Mouse (Mus musculus) embryonic facial prominence, embryonic 14.5 days (tissue): Measurements from ENCODE around the gene Gosr2. TPM values are rescaled to one million over a fixed set of nuclear protein-coding genes. Genes with fewer than 3 reads are reported as not detected.

ENCODE experiments used
- ATAC-seq: fragments of 200-750 bp; cut with Nextera tagmentation; 2 replicates; pipeline ENCODE4 v1.8.0; 2017; ENCODE audit warnings: low read depth, moderate number of reproducible peaks, moderate TSS enrichment
- DNase-seq: peaks from one replicate; pipeline ENCODE4 v3.0.0-alpha.2; 2015; ENCODE audit warnings: low spot score
- H3K27ac ChIP-seq: fragments of 300-500 bp; sonication (generic); replicated peaks from 2 replicates; pipeline ENCODE4 v1.5.1; 2014; ENCODE audit warnings: low read depth, mild to moderate bottlenecking, low read length, moderate library complexity
- H3K27me3 ChIP-seq: fragments of 300-500 bp; sonication (generic); replicated peaks from 2 replicates; pipeline ENCODE4 v1.6.1; 2014; ENCODE audit warnings: low read length; ENCODE audit not compliant: control insufficient read depth, insufficient read depth
- H3K36me3 ChIP-seq: fragments of 300-500 bp; sonication (generic); 2 replicates; pipeline ENCODE4 v1.6.1; 2014; ENCODE audit warnings: low read length, mixed read lengths; ENCODE audit not compliant: control insufficient read depth, insufficient read depth
- H3K4me1 ChIP-seq: fragments of 300-500 bp; sonication (generic); 2 replicates; pipeline ENCODE4 v1.6.1; 2014; ENCODE audit warnings: antibody characterized with exemption, low read length; ENCODE audit not compliant: control insufficient read depth, insufficient read depth
- H3K4me2 ChIP-seq: fragments of 300-500 bp; sonication (generic); 2 replicates; pipeline ENCODE4 v1.6.1; 2014; ENCODE audit warnings: low read depth, mild to moderate bottlenecking, low read length, moderate library complexity, mixed read lengths
- H3K4me3 ChIP-seq: fragments of 300-500 bp; sonication (generic); 2 replicates; pipeline ENCODE4 v1.5.1; 2014; ENCODE audit warnings: low read depth, mild to moderate bottlenecking, low read length
- H3K9ac ChIP-seq: fragments of 300-500 bp; sonication (generic); 2 replicates; pipeline ENCODE4 v1.6.1; 2014; ENCODE audit warnings: low read depth, mild to moderate bottlenecking, low read length, moderate library complexity, mixed read lengths
- H3K9me3 ChIP-seq: fragments of 300-500 bp; sonication (generic); 2 replicates; pipeline ENCODE4 v1.6.1; 2016; ENCODE audit warnings: low read length; ENCODE audit not compliant: control insufficient read depth
- WGBS: fragments of 180-500 bp; shearing (Covaris S2); extraction: QIAGEN DNeasy Blood & Tissue Kit; methylation state at CpG from one replicate; pipeline ENCODE4 v1.1.7; 2014; 5-methylcytosine and 5-hydroxymethylcytosine counted together
- polyA plus RNA-seq: library from polyadenylated mRNA; unstranded; fragments of >200 nt; fragmentation: Nextera tagmentation; extraction: Ambion mirVana; gene quantifications from 2 replicates; pipeline ENCODE4 v1.2.1, GENCODE M21; 2014

The Gosr2 gene
- polyA plus RNA-seq, 1 experiment from 2014 or later = 93.7 TPM

DNA sequence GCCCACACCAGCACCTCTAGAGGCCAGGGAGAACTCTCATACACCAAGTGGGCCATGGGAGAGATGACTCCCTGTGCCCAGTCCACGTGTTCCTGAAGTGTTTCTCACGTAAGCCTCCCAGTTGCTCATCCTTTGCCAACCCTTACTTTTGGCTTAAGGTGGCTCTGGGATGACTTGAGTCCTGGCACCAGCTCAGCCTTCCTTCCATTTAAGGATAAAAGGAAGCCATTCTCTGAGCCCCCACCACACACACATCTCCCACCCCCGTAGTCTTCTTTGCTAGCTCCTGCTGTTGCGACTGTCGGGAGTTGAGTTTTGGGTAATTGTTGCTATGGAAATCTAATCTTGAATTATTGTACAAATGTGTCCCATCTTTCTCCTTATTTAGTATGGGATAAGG lies 35.2 kb downstream of the Gosr2 start:
- ATAC-seq (no peak), DNase-seq (no peak)
- H3K4me3 ChIP-seq = no peak overlapping the region
- H3K4me1 ChIP-seq = peaks cover 10% of the 10 kb centered on the region; the same call in 1 of the 2 replicates
- no peaks in the 10 kb centered on the region for H3K9me3 ChIP-seq
- H3K27ac ChIP-seq = no peak overlapping the region
- H3K36me3 ChIP-seq = no peaks in the 10 kb centered on the region
- WGBS = 75% methylated on average over 5 of the region's 5 CpGs
- H3K4me2 ChIP-seq = no peak overlapping the region
- H3K27me3 ChIP-seq = no peaks in the 10 kb centered on the region
- H3K9ac ChIP-seq = no peak overlapping the region

DNA sequence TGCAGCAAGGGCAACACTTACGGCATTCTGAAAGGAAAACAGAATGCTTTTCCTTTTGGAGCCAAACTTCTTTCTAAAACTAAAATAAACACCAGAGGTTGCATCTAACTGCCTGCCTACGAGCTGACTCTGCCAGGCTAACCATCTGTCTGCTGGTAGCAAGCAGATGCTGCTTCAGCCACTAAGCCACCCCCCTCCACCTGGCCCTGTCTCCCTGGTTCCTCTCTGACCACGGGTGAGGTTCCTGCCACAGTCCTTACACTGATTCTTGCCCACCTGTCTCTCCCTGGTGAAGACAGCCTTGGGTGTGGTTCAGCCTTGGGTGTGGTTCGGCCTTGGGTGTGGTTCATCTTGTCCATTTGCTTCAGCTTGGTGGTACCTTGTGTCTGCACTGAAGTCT lies 35.8 kb downstream of the Gosr2 start:
- Histone ChIP-seq H3K4me2 (no peak overlapping the region), H3K27ac (no peak overlapping the region), H3K4me1 (peaks cover 9% of the 10 kb centered on the region; the same call in 1 of the 2 replicates), H3K9me3 (no peaks in the 10 kb centered on the region), H3K27me3 (no peaks in the 10 kb centered on the region), H3K4me3 (no peak overlapping the region), H3K9ac (no peak overlapping the region), H3K36me3 (no peaks in the 10 kb centered on the region)
- 35% methylated on average over 4 of the region's 4 CpGs for WGBS
- DNase-seq (no peak), ATAC-seq (no peak)

DNA sequence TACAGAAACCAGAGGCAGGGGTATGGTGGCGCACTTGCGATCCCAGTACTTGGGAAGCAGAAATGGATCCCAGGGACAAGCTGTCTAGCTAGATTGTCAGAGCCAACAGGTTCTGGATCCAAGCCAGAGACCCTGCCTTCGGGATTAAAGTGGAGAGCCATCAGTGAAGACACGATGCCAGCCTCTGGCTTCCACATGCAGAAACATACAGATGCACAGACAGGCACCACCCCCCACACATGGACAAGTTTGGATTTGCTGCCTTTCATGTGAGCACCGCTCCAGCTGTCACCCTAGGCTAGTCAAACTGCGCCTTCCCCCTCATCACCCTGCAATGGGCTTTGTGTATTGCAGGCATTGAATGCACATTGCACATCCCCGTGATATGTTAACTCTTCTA lies 39.5 kb downstream of the Gosr2 start:
- DNase-seq (no peak), ATAC-seq (no peak)
- no peak overlapping the region for H3K9ac ChIP-seq
- no peak overlapping the region for H3K27ac ChIP-seq
- no peaks in the 10 kb centered on the region for H3K36me3 ChIP-seq
- H3K4me2 ChIP-seq = no peak overlapping the region
- H3K27me3 ChIP-seq = peaks cover 32% of the 10 kb centered on the region
- H3K4me1 ChIP-seq = no peaks in the 10 kb centered on the region
- 72% methylated on average over 7 of the region's 7 CpGs for WGBS
- no peak overlapping the region for H3K4me3 ChIP-seq
- no peaks in the 10 kb centered on the region for H3K9me3 ChIP-seq

DNA sequence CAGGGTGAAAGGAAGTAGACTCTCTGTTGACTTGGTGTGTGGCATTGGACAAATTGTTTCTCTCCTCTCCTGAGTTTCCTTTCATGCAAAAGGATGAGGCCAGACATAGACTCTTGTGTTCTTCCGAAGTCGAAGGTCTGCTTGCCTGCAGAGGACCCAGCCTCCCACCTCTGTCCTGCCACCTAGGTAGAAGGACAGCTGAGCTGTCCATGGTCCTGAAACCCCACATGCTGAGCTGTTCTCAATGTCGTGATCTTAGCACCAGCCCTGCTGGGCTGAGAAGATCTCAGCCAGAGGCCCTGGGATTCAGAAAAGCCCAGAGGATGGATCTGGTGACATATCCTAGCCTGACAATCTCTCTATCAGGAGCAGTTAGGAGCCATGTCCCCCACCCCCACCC lies 41.2 kb downstream of the Gosr2 start:
- no peaks in the 10 kb centered on the region for H3K36me3 ChIP-seq
- peak; percentile 83 for DNase-seq
- H3K27me3 ChIP-seq = peaks cover 49% of the 10 kb centered on the region
- H3K4me2 ChIP-seq = no peak overlapping the region
- H3K9me3 ChIP-seq = no peaks in the 10 kb centered on the region
- H3K4me3 ChIP-seq = no peak overlapping the region
- no peaks in the 10 kb centered on the region for H3K4me1 ChIP-seq
- H3K9ac ChIP-seq = no peak overlapping the region
- 4% methylated on average over 3 of the region's 3 CpGs for WGBS
- H3K27ac ChIP-seq = no peak overlapping the region
- ATAC-seq = no peak

DNA sequence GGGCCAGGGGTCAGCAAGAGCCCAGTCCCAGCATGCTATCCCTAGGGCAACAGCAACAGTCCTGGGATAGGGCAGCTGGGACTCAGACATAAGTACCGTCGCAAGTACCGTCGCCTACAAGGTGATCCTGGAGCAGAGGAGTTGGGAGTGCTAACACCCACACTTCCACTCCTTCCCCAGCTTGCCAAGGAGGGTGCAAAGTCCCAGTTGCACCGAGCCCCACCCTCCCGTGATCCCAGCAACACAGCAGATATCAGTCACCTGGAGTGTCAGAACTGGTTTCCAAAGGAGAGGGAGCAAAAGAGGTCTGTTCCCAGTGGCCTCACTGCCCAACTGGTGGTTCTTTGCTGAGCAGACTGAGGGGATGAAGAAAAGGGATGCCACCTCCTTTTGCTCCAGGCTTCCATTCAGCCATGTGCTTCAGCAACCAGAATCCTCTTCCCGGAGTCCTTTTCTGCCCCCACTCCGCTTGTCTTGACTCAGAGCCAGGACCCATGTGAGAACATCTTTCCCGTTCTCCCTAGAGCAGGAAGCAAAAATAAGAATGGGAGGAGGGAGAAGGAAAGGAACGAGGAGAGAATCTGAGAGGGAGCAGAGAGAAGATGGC lies 44.2 kb downstream of the Gosr2 start:
- H3K27ac ChIP-seq = no peak overlapping the region
- no peak overlapping the region for H3K4me2 ChIP-seq
- no peaks in the 10 kb centered on the region for H3K9me3 ChIP-seq
- H3K4me3 ChIP-seq = no peak overlapping the region
- WGBS = 71% methylated on average over 10 of the region's 10 CpGs
- H3K9ac ChIP-seq = no peak overlapping the region
- no peak for DNase-seq
- H3K27me3 ChIP-seq = peaks cover 79% of the 10 kb centered on the region
- no peaks in the 10 kb centered on the region for H3K36me3 ChIP-seq
- H3K4me1 ChIP-seq = 0 out of 2 replicates have a peak, but pooled peaks cover 4% of the 10 kb centered on the region
- no peak for ATAC-seq

DNA sequence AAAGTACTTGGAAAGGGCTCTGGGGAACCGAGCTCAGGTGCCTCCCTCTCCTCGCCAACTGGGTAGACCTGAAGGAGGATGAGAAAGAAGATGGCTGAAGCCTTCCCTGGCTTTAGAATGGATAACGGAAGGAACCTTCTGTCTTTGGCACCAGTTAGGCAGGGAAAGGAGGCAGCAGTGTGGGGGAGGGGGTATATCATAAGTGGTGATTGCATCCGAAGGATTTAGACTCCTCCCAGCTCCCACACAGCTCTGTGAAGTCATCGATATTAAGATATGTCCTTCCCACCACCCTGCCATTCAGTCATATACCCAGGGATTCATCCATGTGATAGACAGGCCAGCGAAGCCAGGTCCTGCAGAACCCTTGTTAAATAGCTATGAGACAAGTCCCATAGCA lies 46.3 kb downstream of the Gosr2 start:
- Histone ChIP-seq H3K4me3 (no peak overlapping the region), H3K4me1 (0 out of 2 replicates have a peak, but pooled peaks cover 4% of the 10 kb centered on the region), H3K27ac (no peak overlapping the region), H3K4me2 (no peak overlapping the region), H3K36me3 (no peaks in the 10 kb centered on the region), H3K27me3 (peaks cover 92% of the 10 kb centered on the region), H3K9ac (no peak overlapping the region), H3K9me3 (no peaks in the 10 kb centered on the region)
- WGBS = 79% methylated on average over 6 of the region's 6 CpGs
- DNase-seq = no peak
- ATAC-seq = no peak

DNA sequence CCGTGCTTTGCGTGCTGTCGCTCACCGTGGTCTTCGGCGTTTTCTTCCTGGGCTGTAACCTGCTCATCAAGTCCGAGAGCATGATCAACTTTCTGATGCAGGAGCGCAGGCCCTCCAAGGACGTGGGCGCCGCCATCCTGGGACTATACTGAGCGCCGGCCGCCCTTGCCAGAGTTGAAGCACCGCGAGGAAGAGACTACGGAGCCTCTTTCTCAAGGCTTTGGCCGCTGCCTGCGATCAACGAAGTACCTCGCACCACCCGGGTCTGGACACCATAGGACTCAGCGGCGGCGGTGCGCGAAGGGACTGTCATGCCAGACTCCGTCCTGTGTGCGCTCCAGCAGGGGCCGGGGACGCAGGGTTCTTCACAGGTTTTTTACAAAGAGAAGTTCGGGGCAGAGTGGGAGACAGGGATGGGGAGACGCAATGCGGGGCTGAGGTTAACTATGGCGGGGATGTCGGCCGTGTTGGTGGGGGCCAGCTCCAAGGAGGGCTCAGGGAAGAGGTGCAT lies 47.7 kb downstream of the Gosr2 start:
- Histone ChIP-seq H3K4me3 (peak overlapping the region; percentile 43), H3K27me3 (peaks cover 80% of the 10 kb centered on the region), H3K9me3 (no peaks in the 10 kb centered on the region), H3K4me1 (0 out of 2 replicates have a peak, but pooled peaks cover 4% of the 10 kb centered on the region), H3K27ac (no peak overlapping the region), H3K9ac (0 out of 2 replicates have a peak overlapping the region, but pooled peaks have one; percentile 37), H3K36me3 (no peaks in the 10 kb centered on the region), H3K4me2 (peak overlapping the region; percentile 68)
- no peak for ATAC-seq
- WGBS = 2% methylated on average over 24 of the region's 37 CpGs
- DNase-seq = no peak

DNA sequence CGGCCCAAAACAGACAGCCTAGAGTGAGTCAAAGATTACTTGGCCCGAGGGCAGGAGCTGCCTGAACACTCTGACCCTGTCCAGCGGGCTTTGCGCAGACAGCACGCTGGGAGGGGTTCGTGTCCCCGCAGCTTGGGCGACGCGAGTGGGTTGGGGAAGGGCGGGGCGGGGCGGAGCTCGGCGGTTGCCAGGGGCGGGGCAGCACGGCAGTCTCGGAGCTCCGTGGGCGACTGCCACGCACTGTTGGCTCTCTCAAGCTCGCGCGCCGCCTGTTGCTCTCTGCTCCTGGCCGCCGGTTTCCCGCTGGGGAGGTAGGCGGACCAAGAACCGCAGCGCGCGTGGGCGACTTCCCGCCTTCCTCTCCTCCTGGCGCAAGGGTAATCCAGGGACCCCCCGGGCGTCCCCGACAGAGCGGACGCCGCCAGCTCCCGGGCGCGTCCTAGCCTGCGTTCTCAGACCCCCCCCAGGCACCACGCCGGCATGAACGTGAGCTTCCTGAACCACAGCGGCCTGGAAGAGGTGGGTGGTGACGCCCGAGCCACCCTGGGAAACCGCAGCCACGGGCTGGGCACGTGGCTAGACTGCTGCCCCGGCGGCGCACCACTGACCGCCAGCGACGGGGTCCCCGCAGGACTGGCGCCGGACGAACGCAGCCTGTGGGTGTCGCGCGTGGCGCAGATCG lies 48.3 kb downstream of the Gosr2 start, which contains the start of gene Rprml:
Gene Rprml (plus strand): TSS at position 270 of the 682 bp plus-strand sequence.
- 0 out of 2 replicates have a peak within 1 kb of the TSS, but pooled peaks have one; percentile 37 for H3K9ac ChIP-seq
- H3K4me1 ChIP-seq = 0 out of 2 replicates have a peak, but pooled peaks cover 4% of the 10 kb centered on the region
- peak; percentile 26; the same call in 1 of the 2 replicates for ATAC-seq
- H3K9me3 ChIP-seq = no peaks in the 10 kb centered on the region
- WGBS = under 1% methylated on average over 40 of the region's 71 CpGs
- no peak for DNase-seq
- no peaks in the 10 kb centered on the region for H3K36me3 ChIP-seq
- peak within 1 kb of the TSS; percentile 68 for H3K4me2 ChIP-seq
- no peak within 1 kb of the TSS for H3K27ac ChIP-seq
- peaks cover 74% of the 10 kb centered on the region for H3K27me3 ChIP-seq
- peak within 1 kb of the TSS; percentile 43 for H3K4me3 ChIP-seq
